Mouse (Mus musculus) heart, embryonic 10.5 days (tissue): Measurements from ENCODE around the gene Nisch. TPM values are rescaled to one million over a fixed set of nuclear protein-coding genes. Genes with fewer than 3 reads are reported as not detected.
A peak's percentile ranks its signal among the peaks of the same experiment; 100 is the strongest.

Experiments used
- DNase-seq: peaks from one replicate; pipeline ENCODE4 v3.0.0-alpha.2; 2017; ENCODE audit warnings: low spot score
- H3K27ac ChIP-seq: fragments of 300-500 bp; sonication (generic); 2 replicates; pipeline ENCODE4 v1.5.1; 2016; ENCODE audit warnings: mild to moderate bottlenecking
- H3K27me3 ChIP-seq: fragments of 300-500 bp; sonication (generic); 2 replicates; pipeline ENCODE4 v1.6.1; 2016; ENCODE audit warnings: mild to moderate bottlenecking; ENCODE audit not compliant: poor library complexity, insufficient read depth, severe bottlenecking
- H3K36me3 ChIP-seq: fragments of 300-500 bp; sonication (generic); 2 replicates; pipeline ENCODE4 v1.6.1; 2016; ENCODE audit warnings: mild to moderate bottlenecking, moderate library complexity
- H3K4me1 ChIP-seq: fragments of 300-500 bp; sonication (generic); 2 replicates; pipeline ENCODE4 v1.6.1; 2016; ENCODE audit warnings: mild to moderate bottlenecking
- H3K4me3 ChIP-seq: fragments of 300-500 bp; sonication (generic); 2 replicates; pipeline ENCODE4 v1.5.1; 2016; ENCODE audit warnings: mild to moderate bottlenecking, moderate library complexity
- H3K9me3 ChIP-seq: fragments of 300-500 bp; sonication (generic); 2 replicates; pipeline ENCODE4 v1.6.1; 2016; ENCODE audit warnings: mild to moderate bottlenecking, moderate library complexity
- WGBS: fragments of 180-500 bp; shearing (Covaris S2); methylation state at CpG from one replicate; pipeline ENCODE4 v1.1.7; 2016; 5-methylcytosine and 5-hydroxymethylcytosine counted together
- polyA plus RNA-seq: library from polyadenylated mRNA; unstranded; fragments of >200 nt; fragmentation: Nextera tagmentation; extraction: Ambion mirVana; gene quantifications from 2 replicates; pipeline ENCODE4 v1.2.1, GENCODE M21; 2016

Nisch gene
- polyA plus RNA-seq, 1 experiment from 2014 or later: 457 TPM

- no peaks in the 10 kb centered on the region for H3K9me3 ChIP-seq
- H3K27ac ChIP-seq: no peak overlapping the region
- H3K4me3 ChIP-seq: no peak overlapping the region
- H3K4me1 ChIP-seq: peaks cover 69% of the 10 kb centered on the region
- DNase-seq: no peak
- 68% methylated on average over 2 of the region's 2 CpGs for WGBS
- peaks cover 24% of the 10 kb centered on the region for H3K36me3 ChIP-seq
- H3K27me3 ChIP-seq: no peaks in the 10 kb centered on the region
These were observed 51.7 kb downstream of the Nisch start for GRCm38 (mm10) chr14:31165010-31165409.

GRCm38 (mm10) chr14:31164067-31164466 lies 52.7 kb downstream of the Nisch start:
- peaks cover 26% of the 10 kb centered on the region; the same call in 1 of the 2 replicates for H3K36me3 ChIP-seq
- H3K4me1 ChIP-seq: peaks cover 74% of the 10 kb centered on the region
- 48% methylated on average over 8 of the region's 8 CpGs for WGBS
- H3K9me3 ChIP-seq: no peaks in the 10 kb centered on the region
- DNase-seq: no peak
- H3K27me3 ChIP-seq: no peaks in the 10 kb centered on the region
- H3K4me3 ChIP-seq: no peak overlapping the region
- peak overlapping the region; percentile 31; the same call in 1 of the 2 replicates for H3K27ac ChIP-seq

GRCm38 (mm10) chr14:31161638-31162037 lies 55.1 kb downstream of the Nisch start:
- 83% methylated on average over 10 of the region's 10 CpGs for WGBS
- no peak overlapping the region for H3K27ac ChIP-seq
- H3K4me1 ChIP-seq: peaks cover 63% of the 10 kb centered on the region
- no peaks in the 10 kb centered on the region for H3K9me3 ChIP-seq
- no peak for DNase-seq
- H3K36me3 ChIP-seq: peaks cover 38% of the 10 kb centered on the region
- H3K4me3 ChIP-seq: no peak overlapping the region
- H3K27me3 ChIP-seq: no peaks in the 10 kb centered on the region

- Histone ChIP-seq H3K4me3 (no peak overlapping the region), H3K9me3 (no peaks in the 10 kb centered on the region), H3K27ac (no peak overlapping the region), H3K36me3 (peaks cover 39% of the 10 kb centered on the region), H3K4me1 (peaks cover 59% of the 10 kb centered on the region), H3K27me3 (no peaks in the 10 kb centered on the region)
- 84% methylated on average over 7 of the region's 7 CpGs for WGBS
- no peak for DNase-seq
These were observed 55.6 kb downstream of the Nisch start for GRCm38 (mm10) chr14:31161191-31161590.

- no peaks in the 10 kb centered on the region for H3K9me3 ChIP-seq
- peaks cover 43% of the 10 kb centered on the region for H3K36me3 ChIP-seq
- no peak for DNase-seq
- peak overlapping the region; percentile 6; the same call in 1 of the 2 replicates for H3K4me3 ChIP-seq
- peaks cover 52% of the 10 kb centered on the region for H3K4me1 ChIP-seq
- WGBS: 71% methylated on average over 27 of the region's 27 CpGs
- H3K27ac ChIP-seq: no peak overlapping the region
- no peaks in the 10 kb centered on the region for H3K27me3 ChIP-seq
These were observed 56.3 kb downstream of the Nisch start for GRCm38 (mm10) chr14:31160196-31161150.

- H3K4me3 ChIP-seq: no peak overlapping the region
- DNase-seq: no peak
- H3K27me3 ChIP-seq: peaks cover 9% of the 10 kb centered on the region
- no peaks in the 10 kb centered on the region for H3K9me3 ChIP-seq
- H3K4me1 ChIP-seq: no peaks in the 10 kb centered on the region
- H3K36me3 ChIP-seq: peaks cover 71% of the 10 kb centered on the region
- 89% methylated on average over 11 of the region's 11 CpGs for WGBS
- no peak overlapping the region for H3K27ac ChIP-seq
These were observed 71.1 kb downstream of the Nisch start for GRCm38 (mm10) chr14:31145694-31146093.

- DNase-seq: no peak
- H3K9me3 ChIP-seq: no peaks in the 10 kb centered on the region
- H3K27me3 ChIP-seq: no peaks in the 10 kb centered on the region
- WGBS: 95% methylated on average over 14 of the region's 14 CpGs
- peaks cover 9% of the 10 kb centered on the region; the same call in 1 of the 2 replicates for H3K4me1 ChIP-seq
- peaks cover 91% of the 10 kb centered on the region for H3K36me3 ChIP-seq
- H3K27ac ChIP-seq: no peak overlapping the region
- no peak overlapping the region for H3K4me3 ChIP-seq
These were observed 75.7 kb downstream of the Nisch start for GRCm38 (mm10) chr14:31141011-31141410.

GRCm38 (mm10) chr14:31140141-31140540 lies 76.6 kb downstream of the Nisch start:
- H3K27me3 ChIP-seq: no peaks in the 10 kb centered on the region
- H3K9me3 ChIP-seq: no peaks in the 10 kb centered on the region
- DNase-seq: no peak
- no peak overlapping the region for H3K27ac ChIP-seq
- H3K4me1 ChIP-seq: peaks cover 9% of the 10 kb centered on the region; the same call in 1 of the 2 replicates
- 89% methylated on average over 15 of the region's 15 CpGs for WGBS
- peaks cover 91% of the 10 kb centered on the region for H3K36me3 ChIP-seq
- H3K4me3 ChIP-seq: no peak overlapping the region

GRCm38 (mm10) chr14:31139666-31140065 lies 77.1 kb downstream of the Nisch start:
- WGBS: 89% methylated on average over 12 of the region's 12 CpGs

GRCm38 (mm10) chr14:31138897-31139429 lies 77.8 kb downstream of the Nisch start:
- H3K27me3 ChIP-seq: no peaks in the 10 kb centered on the region
- no peaks in the 10 kb centered on the region for H3K9me3 ChIP-seq
- H3K27ac ChIP-seq: no peak overlapping the region
- no peak for DNase-seq
- peaks cover 99% of the 10 kb centered on the region for H3K36me3 ChIP-seq
- H3K4me1 ChIP-seq: peaks cover 9% of the 10 kb centered on the region; the same call in 1 of the 2 replicates
- H3K4me3 ChIP-seq: no peak overlapping the region
- 90% methylated on average over 9 of the region's 9 CpGs for WGBS

More at GRCm38 (mm10) chr14:31139666-31140065, 77.1 kb downstream of the Nisch start:
- H3K4me1 ChIP-seq: peaks cover 9% of the 10 kb centered on the region; the same call in 1 of the 2 replicates
- H3K27me3 ChIP-seq: no peaks in the 10 kb centered on the region
- H3K36me3 ChIP-seq: peaks cover 92% of the 10 kb centered on the region
- no peaks in the 10 kb centered on the region for H3K9me3 ChIP-seq
- no peak overlapping the region for H3K4me3 ChIP-seq
- no peak overlapping the region for H3K27ac ChIP-seq
- no peak for DNase-seq

GRCm38 (mm10) chr14:31138219-31138896 lies 78.4 kb downstream of the Nisch start:
- no peak overlapping the region for H3K4me3 ChIP-seq
- DNase-seq: peak; percentile 68
- WGBS: 88% methylated on average over 34 of the region's 35 CpGs
- H3K4me1 ChIP-seq: peaks cover 11% of the 10 kb centered on the region
- H3K36me3 ChIP-seq: peaks cover 94% of the 10 kb centered on the region
- H3K27ac ChIP-seq: peak overlapping the region; percentile 37; the same call in 1 of the 2 replicates
- H3K9me3 ChIP-seq: no peaks in the 10 kb centered on the region
- no peaks in the 10 kb centered on the region for H3K27me3 ChIP-seq

GRCm38 (mm10) chr14:31137791-31138190 lies 79.0 kb downstream of the Nisch start:
- 80% methylated on average over 11 of the region's 11 CpGs for WGBS
- Histone ChIP-seq H3K27ac (peak overlapping the region; percentile 37; the same call in 1 of the 2 replicates), H3K27me3 (no peaks in the 10 kb centered on the region), H3K4me1 (peaks cover 17% of the 10 kb centered on the region), H3K4me3 (no peak overlapping the region), H3K36me3 (peaks cover 88% of the 10 kb centered on the region), H3K9me3 (no peaks in the 10 kb centered on the region)
- DNase-seq: peak; percentile 72

GRCm38 (mm10) chr14:31137281-31137595 lies 79.5 kb downstream of the Nisch start:
- Histone ChIP-seq H3K4me1 (peaks cover 22% of the 10 kb centered on the region), H3K4me3 (no peak overlapping the region), H3K36me3 (peaks cover 83% of the 10 kb centered on the region), H3K27me3 (no peaks in the 10 kb centered on the region), H3K9me3 (no peaks in the 10 kb centered on the region), H3K27ac (peak overlapping the region; percentile 37; the same call in 1 of the 2 replicates)
- DNase-seq: peak; percentile 60
- WGBS: 85% methylated on average over 10 of the region's 10 CpGs
